Mouse (Mus musculus): Measurements from ENCODE around the gene Fkbp14.

Gene Fkbp14

DNA sequence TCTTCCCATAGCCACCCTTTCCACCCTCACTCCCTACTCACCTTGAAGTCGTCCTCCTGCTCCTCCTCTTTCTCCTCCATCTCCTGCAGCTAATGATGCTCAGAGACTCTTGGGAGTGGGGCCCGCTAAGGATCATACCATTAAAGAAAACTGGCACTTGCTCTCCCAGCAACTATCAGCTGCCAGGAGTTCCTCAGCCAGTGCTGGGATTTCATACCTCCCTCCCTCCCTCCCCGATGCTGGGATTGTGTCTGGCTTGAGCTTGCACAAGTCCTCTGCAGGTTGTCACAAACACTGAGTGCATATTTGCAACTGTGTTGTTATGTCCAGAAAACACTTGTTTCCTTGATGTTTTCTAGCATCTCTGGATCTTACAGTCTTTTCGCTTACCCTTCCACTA is at the start of gene Fkbp14:
Gene Fkbp14 (minus strand): TSS at position 101 of the 400 bp plus-strand sequence.
- no peak for DNase-seq (ENCODE audit: extremely low read depth, insufficient read length, low spot score)

DNA sequence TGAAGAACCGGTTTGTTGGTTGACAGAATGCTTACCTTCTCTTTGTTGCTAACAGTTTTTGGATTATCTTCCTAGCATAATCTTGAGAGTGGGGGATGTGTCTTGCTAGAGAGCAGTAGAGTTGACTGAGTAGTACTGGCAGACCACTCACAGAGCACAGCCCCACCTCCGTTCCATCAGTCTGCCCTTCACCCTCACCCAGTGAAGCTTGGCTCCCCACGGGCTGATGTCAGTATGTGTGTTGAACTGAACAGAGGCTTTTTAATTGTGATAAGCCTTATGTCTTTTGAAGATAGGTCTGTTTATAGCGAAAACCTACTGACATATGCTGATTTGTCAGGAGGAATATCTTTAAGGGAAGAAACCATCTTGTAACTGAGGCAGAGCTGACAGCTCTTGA is 46.1 kb upstream of the Fkbp14 start:
- DNase-seq (ENCODE audit: extremely low read depth, insufficient read length, low spot score) = no peak

DNA sequence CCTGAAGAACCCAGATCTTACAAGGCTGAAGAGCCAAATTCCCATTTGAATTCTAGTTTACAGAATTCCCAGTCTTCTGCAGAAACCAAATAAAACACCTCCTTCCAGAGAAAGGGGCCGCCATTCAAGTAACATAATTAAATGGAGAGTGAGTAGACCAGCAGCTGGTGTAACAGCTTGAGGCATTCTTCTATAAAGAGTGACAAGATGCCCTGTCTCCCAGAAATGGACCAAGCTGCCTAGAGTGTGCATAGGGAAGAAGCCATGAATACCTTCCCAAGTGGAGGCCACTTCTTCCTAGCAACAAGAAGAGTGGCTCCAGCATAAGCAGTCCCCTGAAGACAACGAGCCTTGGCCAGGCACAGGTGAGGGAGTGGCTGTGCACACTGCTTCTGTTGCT is 44.8 kb upstream of the Fkbp14 start:
- DNase-seq (ENCODE audit: extremely low read depth, insufficient read length, low spot score) = no peak

DNA sequence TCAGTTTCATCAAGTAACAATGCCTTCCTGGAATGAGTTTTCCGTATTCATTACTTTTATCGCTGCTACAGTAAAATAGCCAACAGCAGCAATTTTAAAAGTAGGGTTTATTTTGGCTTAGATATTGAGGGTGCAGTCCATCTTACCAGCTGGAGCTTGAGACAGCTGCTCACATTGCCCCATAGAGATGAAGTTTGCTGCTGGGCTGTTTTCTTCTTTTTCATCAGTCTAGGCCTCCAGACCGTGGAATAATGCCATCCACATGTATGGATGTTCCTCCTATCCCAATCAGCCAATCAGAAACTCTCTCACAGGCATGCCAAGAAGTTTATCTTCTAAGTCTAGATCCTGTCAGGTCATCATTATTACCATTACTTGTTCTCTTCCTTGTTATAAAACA is 42.8 kb upstream of the Fkbp14 start:
- DNase-seq (ENCODE audit: extremely low read depth, insufficient read length, low spot score) = no peak

DNA sequence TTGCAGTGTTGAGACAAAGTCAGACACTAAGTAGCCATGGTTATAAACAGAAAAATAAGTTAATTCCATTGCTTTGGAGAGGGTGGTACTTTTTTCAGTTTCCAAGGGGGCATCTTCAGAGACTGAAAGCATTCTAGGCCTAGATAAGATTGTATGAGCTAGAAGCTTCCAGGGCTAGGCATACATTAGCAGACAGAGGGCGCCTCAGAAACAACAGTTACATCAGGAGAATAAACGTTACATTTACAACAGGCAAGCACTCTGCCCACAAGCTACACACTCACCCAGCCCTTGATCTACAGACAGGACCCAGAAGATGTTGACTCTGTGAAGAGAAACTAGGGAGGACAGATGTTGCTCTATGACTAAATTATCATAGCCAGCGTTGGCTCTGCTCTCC is 34.4 kb upstream of the Fkbp14 start:
- DNase-seq (ENCODE audit: extremely low read depth, insufficient read length, low spot score) = no peak

DNA sequence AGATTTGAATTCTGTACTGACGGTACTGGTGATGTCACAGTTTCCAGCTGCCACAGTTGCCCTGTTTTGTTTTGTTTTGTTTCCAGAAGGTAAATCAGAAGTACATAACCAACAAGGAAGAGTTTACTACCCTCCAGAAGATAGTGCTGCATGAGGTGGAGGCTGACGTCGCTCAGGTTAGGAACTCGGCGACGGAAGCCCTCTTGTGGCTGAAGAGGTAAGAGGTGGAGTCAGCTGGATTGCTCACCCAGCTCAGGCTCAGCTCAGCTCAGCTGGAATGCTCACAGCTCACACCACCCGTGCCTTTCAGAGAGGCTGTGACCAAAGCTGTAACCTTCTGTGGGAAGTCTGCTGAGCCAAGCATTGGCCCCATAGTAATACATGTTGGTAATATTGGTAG is 32.6 kb upstream of the Fkbp14 start:
- no peak for DNase-seq (ENCODE audit: extremely low read depth, insufficient read length, low spot score)

DNA sequence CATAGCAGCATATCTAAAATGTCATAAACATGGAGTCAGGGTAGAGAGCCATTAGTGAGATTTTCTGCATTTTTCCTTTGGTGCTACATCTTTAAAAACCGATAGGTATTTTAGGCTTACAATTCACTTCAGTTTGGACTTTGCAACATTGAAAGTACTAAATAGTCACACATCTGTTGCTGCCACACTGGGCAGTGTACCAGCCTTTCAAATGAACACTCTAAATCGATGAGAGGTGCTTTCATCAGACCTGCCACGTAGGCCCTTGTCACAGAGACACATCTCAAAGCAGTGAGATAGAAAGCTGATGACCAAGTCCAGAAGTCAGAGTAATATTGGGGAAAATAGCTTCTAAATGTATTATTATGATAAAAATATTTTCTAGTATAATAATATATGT is 31.3 kb upstream of the Fkbp14 start:
- no peak for DNase-seq (ENCODE audit: extremely low read depth, insufficient read length, low spot score)

DNA sequence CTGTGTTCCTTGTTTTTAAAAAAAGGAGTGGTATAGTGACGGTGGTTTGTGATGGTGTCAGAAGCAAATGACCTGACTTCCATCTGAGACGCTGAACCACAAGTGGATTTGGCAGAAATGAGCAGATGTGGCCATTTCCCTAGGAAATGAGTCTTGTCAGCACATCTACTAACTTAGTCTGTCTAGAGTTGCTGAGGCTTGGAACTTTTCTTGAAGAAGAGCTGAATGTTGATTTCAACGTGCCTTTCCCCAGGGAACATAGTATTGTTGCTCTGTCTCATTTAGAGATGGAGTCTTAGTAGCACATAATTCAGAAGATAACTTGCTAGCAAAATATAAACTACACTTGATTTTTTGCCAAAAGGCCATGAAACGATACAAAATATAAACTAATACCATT is 23.2 kb upstream of the Fkbp14 start:
- no peak for DNase-seq (ENCODE audit: extremely low read depth, insufficient read length, low spot score)

DNA sequence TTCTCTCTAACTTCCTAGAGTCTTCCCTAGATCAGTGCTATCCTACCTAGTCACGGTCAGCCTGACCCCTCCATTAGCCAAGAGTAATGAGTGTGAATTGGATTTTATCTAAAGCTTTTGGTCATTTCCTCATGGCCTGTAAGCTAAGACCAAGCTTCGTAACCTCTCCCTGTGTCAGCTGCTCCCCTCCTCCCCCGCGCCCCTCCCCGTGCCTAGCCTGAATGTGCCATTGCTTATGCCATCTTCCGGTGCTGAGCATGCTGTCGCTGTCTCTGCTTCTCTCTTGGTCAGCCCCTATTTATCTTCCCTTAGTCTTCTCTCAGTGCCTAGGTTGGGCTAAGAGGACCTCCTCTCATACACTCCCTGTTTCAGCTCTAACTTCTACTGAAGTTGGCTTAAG is 22.4 kb upstream of the Fkbp14 start:
- no peak for DNase-seq (ENCODE audit: extremely low read depth, insufficient read length, low spot score)

DNA sequence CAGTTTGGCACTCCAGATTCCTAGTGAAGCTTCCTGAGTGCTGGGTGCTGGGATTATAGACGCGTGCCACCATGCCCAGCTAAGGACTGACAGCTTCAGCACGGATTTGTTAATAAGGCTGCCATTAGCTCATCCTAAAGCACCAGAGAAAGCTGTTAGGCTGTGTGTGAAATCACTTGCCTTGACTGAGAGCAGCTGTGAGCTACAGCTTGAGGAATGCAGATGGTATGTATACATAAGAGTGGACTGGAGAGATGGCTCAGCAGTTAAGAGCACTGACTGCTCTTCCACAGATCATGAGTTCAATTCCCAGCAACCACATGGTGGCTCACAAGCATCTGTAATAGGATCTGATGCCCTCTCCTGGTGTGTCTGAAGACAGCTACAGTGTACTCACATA is 20.3 kb upstream of the Fkbp14 start:
- DNase-seq (ENCODE audit: extremely low read depth, insufficient read length, low spot score) = no peak

DNA sequence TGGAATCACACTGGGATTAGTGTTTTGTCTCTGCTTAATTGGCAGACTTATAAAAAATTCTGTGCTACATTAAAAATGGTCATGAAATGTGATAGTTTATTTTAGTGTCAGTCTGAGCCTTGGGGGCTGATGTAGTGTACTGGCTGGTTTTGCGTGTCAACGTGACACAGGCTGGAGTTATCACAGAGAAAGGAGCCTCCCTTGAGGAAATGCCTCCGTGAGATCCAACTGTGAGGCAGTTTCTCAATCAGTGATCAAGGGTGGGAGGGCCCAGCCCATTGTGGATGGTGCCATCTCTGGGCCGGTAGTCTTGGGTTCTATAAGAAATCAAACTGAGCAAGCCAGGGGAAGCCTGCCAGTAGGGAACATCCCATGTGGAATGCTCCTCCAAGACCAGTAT is 9.1 kb upstream of the Fkbp14 start:
- DNase-seq (ENCODE audit: extremely low read depth, insufficient read length, low spot score) = no peak

DNA sequence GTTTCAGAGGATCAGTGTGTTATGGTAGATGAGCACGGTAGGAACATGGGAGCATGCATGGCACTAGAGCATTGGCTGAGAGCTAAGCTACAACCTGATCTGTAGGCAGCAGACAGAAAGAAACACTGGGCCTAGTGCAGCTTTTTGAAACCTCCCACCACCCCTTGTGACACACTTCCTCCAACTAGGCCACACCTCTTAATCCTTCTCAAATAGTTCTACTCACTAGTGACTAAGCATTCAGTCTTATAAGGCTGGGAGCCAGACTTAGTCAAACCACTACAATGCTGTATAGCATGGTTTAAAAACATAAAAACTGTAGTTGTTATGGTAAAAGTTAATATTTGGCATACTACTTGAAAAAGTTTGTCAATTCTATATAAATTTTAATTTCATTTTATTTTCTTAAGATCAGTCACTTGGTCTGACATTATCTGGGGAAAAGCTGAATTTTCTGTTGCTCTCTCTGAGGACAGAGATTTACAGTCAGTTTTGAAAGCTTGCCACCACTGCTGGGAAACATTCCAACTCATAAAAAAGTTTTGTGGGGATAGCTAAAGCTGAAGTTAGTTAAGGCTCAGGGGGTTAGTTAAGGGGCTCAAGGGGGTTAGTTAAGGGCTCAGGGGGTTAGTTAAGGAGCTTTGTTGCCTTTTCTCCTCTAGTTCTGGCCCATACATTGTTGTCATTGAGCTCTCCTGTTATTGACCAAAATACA is 7.0 kb upstream of the Fkbp14 start:
- DNase-seq (ENCODE audit: extremely low read depth, insufficient read length, low spot score) = no peak

DNA sequence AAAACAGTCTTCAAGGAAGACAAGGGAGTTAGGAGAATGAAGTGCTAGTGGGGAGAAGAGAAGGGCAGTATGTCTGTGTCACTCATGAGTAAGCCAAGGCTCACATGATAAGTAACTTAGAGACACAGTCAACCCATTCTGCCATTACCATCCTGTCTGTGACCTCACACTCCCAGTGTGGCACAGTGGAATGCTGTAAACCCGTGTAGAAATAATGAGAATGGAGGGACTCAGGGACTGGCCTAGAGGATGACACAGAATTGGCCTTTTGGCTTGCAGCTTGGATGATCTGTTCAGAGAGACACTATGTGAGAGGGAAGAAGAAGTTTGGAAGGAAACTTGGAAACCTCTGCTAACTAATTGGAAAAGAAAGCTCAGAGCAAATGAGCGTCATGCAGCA is 5.8 kb upstream of the Fkbp14 start:
- DNase-seq (ENCODE audit: extremely low read depth, insufficient read length, low spot score) = no peak

DNA sequence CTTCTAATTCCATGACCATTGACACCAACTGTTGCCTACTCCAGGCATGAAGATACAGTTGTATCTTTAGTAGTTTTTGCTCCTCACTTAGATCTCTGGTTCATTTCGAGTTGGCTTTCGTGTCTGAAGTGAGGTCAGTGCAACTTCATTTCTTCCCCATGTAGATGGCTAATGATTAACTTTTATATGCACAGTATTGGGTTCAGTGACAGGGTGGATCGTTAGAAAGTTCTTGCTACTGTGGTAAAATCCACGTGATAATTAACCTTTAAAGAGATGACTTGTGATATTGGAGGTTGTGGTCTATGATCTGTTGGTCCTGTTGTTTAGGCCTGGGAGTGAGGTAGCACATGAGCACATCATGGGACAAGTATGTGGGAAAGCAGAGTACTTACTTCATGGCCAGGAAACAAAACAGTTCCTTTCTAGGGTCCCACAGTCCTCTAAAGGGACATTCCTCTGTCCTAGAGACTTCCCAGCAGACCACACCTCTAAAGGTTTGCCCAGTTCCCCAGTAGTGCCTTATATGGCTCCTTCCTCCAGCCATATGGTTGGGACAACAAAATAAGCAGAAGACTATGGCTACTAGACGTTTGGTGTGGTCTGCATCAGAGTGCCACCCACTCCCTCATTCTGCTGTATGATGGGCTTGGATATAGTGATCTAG is 3.7 kb upstream of the Fkbp14 start:
- no peak for DNase-seq (ENCODE audit: extremely low read depth, insufficient read length, low spot score)

DNA sequence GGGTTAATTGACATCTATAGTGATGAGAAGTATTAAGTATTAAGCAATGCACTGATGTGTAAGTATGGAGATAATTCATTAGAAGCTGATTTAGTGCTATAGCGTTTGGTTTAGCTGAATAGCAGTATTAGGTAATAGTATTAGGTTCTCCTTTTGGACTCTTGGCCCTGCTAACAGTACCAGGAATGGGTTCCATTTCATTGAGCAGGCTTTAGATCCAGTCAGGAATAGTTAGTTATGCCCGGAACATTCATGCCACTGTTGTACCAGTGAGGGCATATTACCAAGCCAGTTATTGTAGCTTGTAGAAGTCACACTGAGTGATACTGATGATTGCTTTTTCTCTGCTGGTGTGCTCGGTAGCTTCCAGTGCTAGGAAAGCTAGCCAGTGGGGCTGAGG is 603 bp upstream of the Fkbp14 start:
- DNase-seq (ENCODE audit: extremely low read depth, insufficient read length, low spot score) = no peak

DNA sequence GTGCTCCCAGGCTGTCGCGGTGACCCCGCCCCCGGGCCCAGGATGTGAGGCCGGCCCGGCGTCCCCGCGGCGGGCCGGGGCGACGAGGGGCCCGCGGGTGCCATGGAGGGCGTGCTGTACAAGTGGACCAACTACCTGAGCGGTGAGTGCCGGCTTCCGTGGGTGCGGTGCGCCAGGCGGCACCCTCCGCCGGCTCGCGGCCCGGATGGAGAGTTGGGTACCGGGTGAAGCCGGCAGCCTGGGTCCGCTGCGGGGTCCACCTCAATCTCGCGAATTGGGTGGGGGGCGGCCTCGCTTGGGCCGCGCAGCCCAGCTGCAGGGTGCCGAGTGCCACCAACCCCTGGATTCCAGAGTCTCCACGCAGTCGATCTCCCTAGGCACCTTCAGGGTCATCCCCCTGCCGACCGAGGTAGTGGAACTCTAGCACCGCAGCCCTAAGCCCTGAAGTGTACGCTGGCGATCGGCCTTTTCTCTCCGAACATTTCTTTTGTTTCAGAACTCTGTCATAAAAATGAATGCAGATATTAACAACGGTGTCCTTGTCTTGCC is 1.7 kb downstream of the Fkbp14 start:
- no peak for DNase-seq (ENCODE audit: extremely low read depth, insufficient read length, low spot score)

DNA sequence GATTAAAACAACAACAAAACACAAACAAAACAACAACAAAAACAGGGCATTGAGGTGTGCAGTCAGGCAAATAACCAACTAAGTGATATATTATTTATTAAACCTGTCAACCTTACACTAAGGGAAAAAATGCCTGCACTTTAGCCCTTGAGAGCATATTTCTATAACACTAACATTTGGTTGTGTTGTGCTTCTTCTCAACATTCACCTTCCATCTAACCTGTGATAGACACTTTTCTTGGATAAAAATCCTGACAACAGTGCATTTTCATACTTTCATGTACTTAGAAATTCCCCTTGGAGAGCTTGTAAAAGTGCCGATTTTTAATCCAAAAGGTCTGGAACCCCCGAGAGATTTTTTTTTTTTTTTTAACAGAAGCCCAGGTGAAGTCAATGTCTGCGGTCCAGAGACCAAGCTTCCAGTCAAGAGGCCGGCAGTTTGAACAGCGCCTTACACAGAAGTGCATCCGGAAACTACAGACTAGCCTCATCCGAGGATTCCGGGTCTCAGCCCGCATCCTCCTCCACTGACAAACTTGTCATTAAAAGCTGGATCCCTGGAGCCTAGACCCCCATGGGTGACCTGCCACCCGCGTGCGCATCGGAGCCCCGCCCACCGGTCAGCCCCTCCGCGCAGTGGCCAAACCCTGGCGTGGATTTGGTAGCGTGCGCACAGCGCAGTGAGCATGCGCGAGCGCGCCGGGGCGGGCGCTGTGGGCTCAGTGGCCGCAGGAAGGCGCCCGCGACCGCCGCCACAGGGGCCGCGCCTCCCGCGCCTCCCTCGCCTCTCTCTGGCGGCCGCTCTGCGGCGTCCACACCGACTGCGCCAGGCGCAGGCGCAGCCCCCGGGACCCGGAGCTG is 2.4 kb downstream of the Fkbp14 start, which contains the start of gene Plekha8:
Gene Plekha8 (plus strand): TSS at position 643 of the 861 bp plus-strand sequence.
- DNase-seq (ENCODE audit: extremely low read depth, insufficient read length, low spot score) = peak; percentile 89

DNA sequence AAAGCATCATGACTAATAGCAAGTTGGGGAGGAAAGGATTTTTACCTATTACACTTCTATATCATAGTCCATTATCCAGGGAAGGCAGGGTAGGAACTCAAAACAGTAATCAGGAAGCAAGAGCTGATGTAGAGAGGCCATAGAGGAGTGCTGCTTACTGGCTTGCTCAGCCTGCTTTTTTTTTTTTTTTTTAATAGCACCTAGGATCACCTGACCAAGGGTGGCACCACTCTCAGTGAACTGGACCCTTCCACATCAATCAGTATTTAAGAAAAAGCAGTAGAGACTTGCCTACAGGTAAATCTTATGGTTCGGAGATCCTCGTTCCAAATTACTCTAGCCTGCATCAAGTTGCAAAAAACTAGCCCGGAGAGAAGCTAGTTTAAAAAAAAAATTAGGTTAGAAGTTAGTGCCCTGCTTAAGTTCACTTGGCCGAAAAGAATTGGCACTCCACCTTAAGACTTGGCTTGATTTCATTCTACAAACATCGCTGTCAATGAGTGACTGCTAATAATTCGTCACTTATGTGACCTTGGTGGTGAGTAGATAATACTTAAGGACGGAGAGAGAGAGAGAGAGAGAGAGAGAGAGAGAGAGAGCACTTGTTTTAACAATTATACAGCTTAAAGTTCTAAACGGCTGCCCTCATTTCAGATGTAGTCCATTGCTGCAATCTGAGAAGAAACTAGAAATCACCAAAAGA is 3.2 kb downstream of the Fkbp14 start:
- DNase-seq (ENCODE audit: extremely low read depth, insufficient read length, low spot score) = no peak

DNA sequence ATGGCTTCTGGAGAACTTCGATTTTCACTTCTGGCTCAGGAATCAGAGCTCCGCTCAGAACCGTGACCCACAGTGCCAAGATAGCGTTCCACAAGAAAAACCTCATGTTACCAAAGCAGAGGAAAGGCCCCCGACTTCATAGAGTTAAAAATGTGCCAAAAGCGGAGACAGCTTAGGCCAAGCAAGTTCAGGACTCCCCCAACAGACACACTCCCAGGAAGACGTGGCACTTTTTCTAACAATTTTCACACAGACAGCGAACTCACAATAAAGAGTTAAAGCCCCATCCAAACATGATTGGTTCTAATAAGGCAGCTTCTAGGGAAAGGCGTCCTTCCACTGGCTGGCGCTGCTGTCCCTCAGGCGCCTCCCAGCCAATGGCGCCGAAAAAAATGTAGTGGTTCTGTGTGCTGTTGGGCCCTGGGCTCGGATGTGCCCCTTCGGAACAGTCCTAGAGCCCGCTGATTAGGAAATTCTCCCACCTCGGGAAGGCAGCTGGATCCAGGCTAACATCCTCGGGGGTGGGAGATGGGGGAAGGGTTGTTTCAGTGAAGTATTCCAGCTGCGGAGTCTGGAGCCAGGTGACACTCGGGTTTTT is 4.1 kb downstream of the Fkbp14 start:
- peak; percentile 83 for DNase-seq (ENCODE audit: extremely low read depth, insufficient read length, low spot score)

DNA sequence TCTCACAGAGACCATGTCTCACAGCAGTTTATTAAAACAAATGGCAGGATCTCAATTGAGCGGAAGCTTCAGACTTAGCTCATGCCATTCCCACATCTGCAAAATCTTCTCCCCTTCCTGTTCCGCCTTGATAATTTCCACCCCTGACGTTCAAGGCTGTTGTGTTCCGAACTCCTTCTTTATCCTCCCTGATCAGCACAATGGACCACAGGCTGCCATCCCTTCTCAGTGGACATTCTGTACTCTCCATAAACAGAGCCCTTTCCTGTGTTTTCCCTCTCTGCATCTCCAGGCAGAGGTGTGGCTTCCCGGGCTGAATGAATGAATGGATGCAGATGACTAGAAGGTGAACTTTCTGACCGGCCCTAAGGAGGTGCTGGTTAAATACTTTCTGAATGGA is 5.3 kb downstream of the Fkbp14 start:
- no peak for DNase-seq (ENCODE audit: extremely low read depth, insufficient read length, low spot score)

All from 3134 (cell line).